In genomic region chr2:154543567-154544347, GRCm38 (mm10) we compare ENCODE assay signal across 9 mouse cellular contexts. TPM values are rescaled to one million over a fixed set of nuclear protein-coding genes. Genes with fewer than 3 reads are reported as not detected.
A peak's percentile ranks its signal among the peaks of the same experiment; 100 is the strongest.
DNase-seq lines count a peak whose midpoint lies in the region; ATAC-seq and TF ChIP-seq lines count a peak whose summit lies in the region.
"Had no signal": no experiment of that assay in that cellular context is flagged by ENCODE, and none has a peak within 500 bp of the region (broad histone marks: within the 10 kb centered on the region; RNA-seq: fewer than 3 reads in every experiment).

No protein-coding gene starts in this region.

- H3K27ac ChIP-seq in gastrocnemius, adult 2 months: peak overlapping the region; percentile 46

- intact Hi-C loops in gastrocnemius, adult 2 months (cut with DNase I): no loop called here

- H3K4me3 ChIP-seq in gastrocnemius, adult 2 months: no peak overlapping the region

- TF ChIP-seq CTCF in gastrocnemius, adult 2 months (IDR thresholded peaks at IDR 0.05): no peak

- DNase-seq in adrenal gland, postnatal 14 days: peak; percentile 71
- no peak for DNase-seq in adrenal gland, adult 18-20 months (ENCODE audit: low spot score in 2 of 2)
- DNase-seq in brain, embryonic 18.5 days (ENCODE audit: low read depth, low spot score): peak; percentile 69
- peak; percentile 84 for DNase-seq in gastrocnemius, adult 2 months
- DNase-seq in layer of hippocampus, adult 9-11 months: peak; percentile 86
- peak; percentile 65 for DNase-seq in right cerebral cortex, postnatal 4 days
- no peak for DNase-seq in embryo, embryonic 10.5 days (ENCODE audit: low spot score)

- ATAC-seq in monocyte, adult 5-6 weeks (replicated peaks; ENCODE audit: insufficient number of reproducible peaks, low FRiP score, low TSS enrichment, poor library complexity, severe bottlenecking): no peak

RNA-seq across cellular contexts. Expression of gene 1700003F12Rik, which starts 3.1 kb away (rescaled TPM):
- total RNA-seq in adrenal gland, postnatal 14 days (2021): 0.56 TPM in 1 of 2 replicates, not detected in the other
- under 1 TPM in 1 of 2 experiments, not detected in 1; 0.46 TPM for total RNA-seq in adrenal gland, adult 18-20 months (2021)
- not detected for total RNA-seq in gastrocnemius, adult 2 months (2021)
- 0.78 TPM in 1 of 3 replicates, not detected in the others for total RNA-seq in monocyte, adult 5-6 weeks (2017)
- total RNA-seq: hematopoietic stem cell, adult 5-6 weeks had no signal

RNA-seq across cellular contexts. Expression of gene Actl10, which starts 7.8 kb away (rescaled TPM):
- total RNA-seq in adrenal gland, postnatal 14 days (2021): not detected in 2 replicates
- total RNA-seq in adrenal gland, adult 18-20 months (2021): under 1 TPM in 1 of 2 experiments, not detected in 1; 0.19 TPM
- not detected for total RNA-seq in gastrocnemius, adult 2 months (2021)
- not detected in 3 replicates for total RNA-seq in monocyte, adult 5-6 weeks (2017)
- total RNA-seq: hematopoietic stem cell, adult 5-6 weeks had no signal

RNA-seq across cellular contexts. Expression of gene Necab3, which starts 14.9 kb away (rescaled TPM):
- total RNA-seq in adrenal gland, postnatal 14 days (2021): 2.3 and 3.9 TPM in 2 replicates
- 1 to 10 TPM in 1 of 2 experiments, under 1 TPM in 1; 0.86 to 1.6 TPM for total RNA-seq in adrenal gland, adult 18-20 months (2021)
- total RNA-seq in gastrocnemius, adult 2 months (2021): under 1 TPM; 0.33 to 0.36 TPM
- 0.68 TPM in 1 of 3 replicates, not detected in the others for total RNA-seq in monocyte, adult 5-6 weeks (2017)

RNA-seq across cellular contexts. Expression of gene E2f1, which starts 25.9 kb away (rescaled TPM):
- total RNA-seq in adrenal gland, postnatal 14 days (2021): 12.1 and 12.2 TPM in 2 replicates
- total RNA-seq in adrenal gland, adult 18-20 months (2021): 1 to 10 TPM; 7.5 to 8.9 TPM
- total RNA-seq in gastrocnemius, adult 2 months (2021): under 1 TPM; 0.28 to 0.64 TPM
- total RNA-seq in monocyte, adult 5-6 weeks (2017): 0.64 to 3.1 TPM (median 1.8 TPM) in 3 replicates

RNA-seq across cellular contexts. Expression of gene Pxmp4, which starts 59.8 kb away (rescaled TPM):
- total RNA-seq in adrenal gland, postnatal 14 days (2021): 41.9 and 44.4 TPM in 2 replicates
- total RNA-seq in adrenal gland, adult 18-20 months (2021): 10 to 100 TPM; 30.1 to 33.9 TPM
- total RNA-seq in gastrocnemius, adult 2 months (2021): 10 to 100 TPM; 10.1 to 15.8 TPM
- 7.3 to 10.6 TPM (median 9.6 TPM) in 3 replicates for total RNA-seq in monocyte, adult 5-6 weeks (2017)

Comparison
In these comparisons a context has a peak if more than half of its experiments do, and no peak if none do; other contexts are left out.
1. DNase-seq: peak in adrenal gland, postnatal 14 days (single experiment), brain, embryonic 18.5 days (single experiment), gastrocnemius, adult 2 months (single experiment), layer of hippocampus, adult 9-11 months (single experiment) and right cerebral cortex, postnatal 4 days (single experiment); none in adrenal gland, adult 18-20 months (0 of 2) and embryo, embryonic 10.5 days (single experiment).